Mouse (Mus musculus): ENCODE measurements around the gene Raver2.

Raver2 gene

DNA sequence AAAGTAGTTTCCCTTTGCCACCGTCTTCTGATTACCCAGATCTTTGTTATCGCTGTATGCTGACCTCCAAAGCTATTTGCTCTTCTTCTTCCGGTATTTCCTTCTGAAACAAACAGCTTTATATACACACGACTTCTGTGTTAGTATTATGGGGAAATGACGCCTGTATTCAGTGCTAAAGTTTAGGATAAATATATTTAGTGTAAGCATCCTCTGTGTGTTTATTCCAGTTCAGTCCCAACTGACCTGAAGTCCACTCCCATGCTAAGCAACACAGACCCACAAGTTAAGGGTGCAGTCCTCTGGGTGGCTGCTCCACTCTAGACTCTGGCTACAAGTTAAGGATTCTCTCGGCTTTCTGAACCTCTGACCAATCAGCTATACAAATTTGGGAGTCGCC lies 52.2 kb downstream of the Raver2 start:
- DNase-seq = no peak

DNA sequence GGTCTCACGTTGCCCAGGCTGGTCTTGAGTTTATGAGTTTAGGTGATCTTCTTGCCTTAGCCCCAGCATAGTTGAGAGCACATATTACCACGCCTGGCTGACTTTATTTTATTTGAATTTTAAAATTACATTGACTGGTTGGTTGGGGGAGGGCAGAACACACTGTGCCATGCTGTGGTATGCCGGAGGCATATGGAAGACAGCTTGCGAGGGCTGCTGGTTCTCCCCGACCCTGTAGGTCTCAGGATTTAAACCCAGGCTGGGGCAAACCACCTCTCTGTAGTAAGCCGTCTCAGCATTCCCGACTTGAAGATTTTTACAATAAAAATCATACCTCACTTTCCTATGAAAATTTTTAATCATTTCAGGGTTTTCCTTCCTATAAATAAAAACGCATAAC lies 66.2 kb downstream of the Raver2 start:
- no peak for DNase-seq

GRCm38 (mm10) chr4:101135909-101136308 lies 67.1 kb downstream of the Raver2 start:
- DNase-seq = no peak

DNA sequence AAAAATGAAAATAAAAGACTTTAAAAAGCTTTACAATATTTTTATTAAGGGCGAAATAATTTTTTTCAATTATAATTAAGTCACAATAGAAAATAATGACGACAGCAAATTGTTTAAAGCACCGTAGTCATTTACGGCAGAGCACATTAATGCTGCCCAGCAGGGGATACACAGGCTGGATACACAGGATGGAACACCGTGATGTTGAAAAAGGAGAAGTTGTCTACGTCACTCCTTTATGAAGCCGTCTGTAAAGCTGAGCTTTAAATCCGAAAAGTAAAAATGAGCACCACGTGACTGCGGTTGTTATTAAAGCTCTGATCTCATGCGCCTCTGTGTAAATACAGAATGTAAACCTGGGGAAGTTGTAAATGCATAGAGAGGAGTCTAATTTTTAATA lies 69.2 kb downstream of the Raver2 start:
- no peak for DNase-seq

- no peak for DNase-seq
Measured at GRCm38 (mm10) chr4:101141768-101142167, 73.0 kb downstream of the Raver2 start.

DNA sequence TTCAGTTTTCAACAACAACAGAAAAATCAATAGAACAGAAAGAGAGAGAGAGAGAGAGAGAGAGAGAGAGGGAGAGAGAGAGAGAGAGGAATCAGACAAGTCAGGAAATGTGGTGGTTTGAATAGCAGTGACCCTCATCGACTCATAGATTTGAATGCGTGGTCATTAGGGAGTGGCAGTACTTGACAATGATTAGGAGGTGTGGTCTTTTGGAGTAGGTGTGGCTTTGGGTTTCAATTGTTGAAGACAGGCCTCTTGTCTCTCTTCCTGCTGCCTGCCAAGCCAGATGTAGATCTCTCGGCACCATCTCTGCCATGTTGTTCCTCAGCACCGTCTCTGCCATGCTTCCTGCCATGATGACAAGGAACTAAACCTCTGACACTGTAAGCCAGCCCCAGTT lies 75.1 kb downstream of the Raver2 start:
- DNase-seq = no peak

GRCm38 (mm10) chr4:101144361-101144760 lies 75.6 kb downstream of the Raver2 start:
- DNase-seq = no peak

DNA sequence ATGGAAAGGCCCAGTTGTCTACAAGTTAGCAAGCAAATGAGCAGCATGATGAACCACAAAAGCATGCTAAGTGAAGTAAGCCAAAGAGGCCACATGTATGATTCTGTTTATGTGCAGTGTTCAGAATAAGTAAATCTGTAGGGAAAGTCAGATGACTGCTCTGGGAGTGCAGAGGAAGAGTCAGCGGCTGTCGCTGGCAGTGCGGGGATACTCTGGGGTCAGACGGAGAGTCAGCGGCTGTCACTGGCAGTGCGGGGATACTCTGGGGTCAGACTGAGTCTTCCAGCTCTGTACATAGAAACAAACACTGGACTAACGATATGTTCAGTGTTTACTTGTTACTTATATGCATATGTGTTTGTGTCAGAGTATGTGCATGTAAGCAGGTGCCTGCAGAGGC lies 76.0 kb downstream of the Raver2 start:
- no peak for DNase-seq

DNA sequence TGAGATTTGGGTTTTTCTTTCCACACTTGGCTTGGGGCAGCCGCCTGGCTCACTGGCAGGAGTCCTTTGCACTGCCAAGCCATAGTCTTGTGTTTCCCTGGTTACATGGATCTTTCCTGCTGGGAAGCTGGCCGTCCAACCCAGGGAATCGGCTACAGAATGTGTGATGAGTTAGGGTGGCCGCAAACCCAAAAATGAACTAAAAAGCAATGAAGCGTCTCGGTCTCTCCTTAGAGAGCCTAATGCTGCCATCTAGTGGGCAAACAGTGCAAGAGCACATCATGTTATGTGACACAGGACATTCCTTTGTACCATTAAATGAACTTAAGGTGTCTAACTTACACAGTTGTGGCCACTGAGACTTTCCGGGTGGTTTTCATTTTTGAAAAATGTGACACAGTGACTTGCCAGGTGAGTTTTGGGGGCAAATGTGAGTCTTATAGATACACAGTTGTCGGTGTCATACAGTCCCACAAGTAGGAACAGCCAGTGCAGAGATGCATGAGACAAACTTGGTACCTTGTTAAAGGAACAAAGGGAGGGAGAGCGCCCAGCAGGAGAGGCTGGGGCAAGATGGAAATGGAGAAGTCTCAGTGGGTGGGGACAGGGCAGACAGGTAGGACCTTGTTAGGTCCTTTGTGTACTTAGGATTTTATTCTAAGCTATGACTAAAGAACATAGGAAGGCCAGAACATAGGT lies 77.4 kb downstream of the Raver2 start:
- peak; percentile 71 for DNase-seq

- no peak for DNase-seq
Measured at GRCm38 (mm10) chr4:101146891-101147655, 78.3 kb downstream of the Raver2 start.

DNA sequence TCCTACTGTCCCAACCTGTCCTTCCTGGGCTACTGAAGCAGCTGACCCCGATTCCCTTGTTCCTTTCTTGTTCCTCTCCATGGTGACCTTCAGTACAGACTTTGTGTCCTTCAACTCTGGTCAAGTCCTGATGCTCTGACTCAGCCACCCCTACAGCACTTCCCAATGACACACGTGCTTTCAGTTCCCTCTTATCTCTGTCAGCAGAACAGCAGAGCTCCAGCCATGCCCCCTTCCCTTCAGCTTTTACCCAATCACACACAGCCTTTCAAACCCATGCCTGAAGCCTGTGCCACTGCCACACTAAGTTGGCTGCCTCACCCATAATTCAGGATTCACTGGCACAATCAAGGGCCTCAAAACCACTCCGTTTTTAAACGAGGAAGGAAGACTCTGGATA lies 86.8 kb downstream of the Raver2 start:
- no peak for DNase-seq

DNA sequence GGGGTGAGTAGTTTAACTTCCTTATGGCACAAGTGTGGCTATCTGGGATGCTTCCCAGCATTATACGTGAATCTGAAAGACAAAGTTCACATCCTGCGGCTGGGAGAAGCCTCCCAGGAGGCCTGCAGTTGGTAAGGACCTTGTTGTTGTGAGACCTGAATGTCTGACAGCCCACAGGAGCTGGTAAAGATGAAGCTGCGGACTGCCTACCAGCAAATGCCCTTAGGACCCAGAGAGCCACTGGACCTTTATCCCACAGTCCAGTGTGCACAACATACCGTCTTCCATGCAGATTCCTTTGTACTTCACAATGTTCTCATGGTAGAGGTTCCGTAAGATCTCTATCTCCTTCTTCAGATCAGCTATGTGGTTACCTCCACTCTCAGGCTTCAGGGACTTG lies 88.7 kb downstream of the Raver2 start:
- peak; percentile 37 for DNase-seq

- DNase-seq = no peak
Measured at GRCm38 (mm10) chr4:101158282-101158681, 89.5 kb downstream of the Raver2 start.

GRCm38 (mm10) chr4:101159191-101159764 lies 90.5 kb downstream of the Raver2 start:
- no peak for DNase-seq

GRCm38 (mm10) chr4:101160821-101161220 lies 92.0 kb downstream of the Raver2 start:
- no peak for DNase-seq

DNA sequence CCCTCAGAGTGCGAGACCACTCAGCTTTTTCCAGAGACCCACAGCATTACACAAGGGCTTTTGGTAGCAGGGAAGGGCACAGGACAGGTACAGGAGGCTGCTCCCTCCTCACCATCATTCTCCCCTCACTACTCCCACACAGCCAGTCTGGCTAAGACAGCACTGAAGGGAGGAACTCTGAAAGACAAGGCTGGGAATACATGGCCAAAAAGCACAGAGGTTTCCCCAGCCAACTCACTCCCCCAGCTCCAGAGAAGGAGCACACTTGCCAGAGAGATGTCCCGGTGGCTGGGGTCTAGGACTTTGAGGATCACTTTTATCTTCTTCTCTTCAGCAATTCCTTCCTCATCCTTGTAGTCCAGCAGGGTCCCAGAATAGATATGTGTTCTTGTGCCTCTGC lies 95.4 kb downstream of the Raver2 start:
- DNase-seq = no peak

DNA sequence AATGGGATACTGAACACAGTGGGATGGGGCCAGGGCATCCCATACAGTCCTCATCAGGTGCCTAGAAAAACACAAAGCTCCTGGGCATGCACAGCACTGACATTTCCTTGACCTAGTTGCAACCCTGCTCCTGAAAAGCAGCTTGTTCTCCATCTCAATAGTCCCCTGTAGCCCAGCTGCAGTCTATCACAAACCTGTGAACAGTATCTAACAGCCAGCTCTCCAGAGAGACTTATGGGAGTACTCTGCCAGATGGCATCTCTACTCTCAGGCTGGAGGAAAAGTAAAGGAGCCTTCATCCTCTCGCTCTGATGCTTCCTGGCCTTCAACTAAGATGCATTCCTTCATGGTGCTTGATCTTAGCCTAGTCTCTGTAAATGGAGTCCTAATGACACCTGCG lies 95.9 kb downstream of the Raver2 start:
- DNase-seq = no peak

DNA sequence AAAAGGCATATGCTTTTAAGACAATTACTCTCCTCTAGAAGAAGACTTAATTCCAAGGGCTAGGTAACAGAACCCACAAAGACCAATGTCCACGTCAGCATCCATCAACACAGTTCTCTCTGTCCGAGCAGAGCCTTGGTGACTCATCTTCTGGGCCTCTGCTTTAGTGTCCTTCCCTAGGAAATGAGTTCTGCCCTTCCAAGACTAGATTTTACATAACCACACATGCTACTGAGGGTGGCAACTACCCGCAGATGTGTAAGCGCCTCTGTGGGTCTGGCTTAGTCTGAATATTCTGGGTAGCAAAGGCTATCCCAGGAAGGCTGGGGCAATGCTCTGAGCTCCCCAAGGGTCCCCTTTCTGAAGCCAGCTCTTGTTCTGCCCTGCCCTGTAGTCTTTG lies 97.0 kb downstream of the Raver2 start:
- DNase-seq = no peak

DNA sequence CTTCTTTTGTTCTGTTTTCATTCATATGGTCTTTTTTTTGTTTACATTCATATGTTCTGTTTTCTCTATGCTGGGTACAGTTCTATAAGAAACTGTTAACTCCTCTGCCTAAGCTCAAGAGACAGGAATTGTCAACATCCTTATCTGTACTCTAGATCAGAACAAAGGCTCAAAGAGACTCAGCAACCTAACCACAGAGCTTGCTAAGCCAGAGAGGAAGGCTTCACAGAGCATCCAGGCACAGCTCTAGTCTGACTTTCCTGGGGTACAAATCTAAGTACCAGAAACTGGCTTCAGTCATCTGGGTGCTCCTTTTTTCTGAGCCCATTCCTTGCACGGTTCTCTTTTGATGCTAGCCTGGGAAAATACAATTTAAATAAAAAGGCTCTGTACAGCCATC lies 99.0 kb downstream of the Raver2 start:
- DNase-seq = no peak

- DNase-seq = peak; percentile 51
Measured at GRCm38 (mm10) chr4:101168189-101168778, 99.5 kb downstream of the Raver2 start.

GRCm38 (mm10) chr4:101172738-101173137 lies 104.0 kb downstream of the Raver2 start:
- no peak for DNase-seq

DNA sequence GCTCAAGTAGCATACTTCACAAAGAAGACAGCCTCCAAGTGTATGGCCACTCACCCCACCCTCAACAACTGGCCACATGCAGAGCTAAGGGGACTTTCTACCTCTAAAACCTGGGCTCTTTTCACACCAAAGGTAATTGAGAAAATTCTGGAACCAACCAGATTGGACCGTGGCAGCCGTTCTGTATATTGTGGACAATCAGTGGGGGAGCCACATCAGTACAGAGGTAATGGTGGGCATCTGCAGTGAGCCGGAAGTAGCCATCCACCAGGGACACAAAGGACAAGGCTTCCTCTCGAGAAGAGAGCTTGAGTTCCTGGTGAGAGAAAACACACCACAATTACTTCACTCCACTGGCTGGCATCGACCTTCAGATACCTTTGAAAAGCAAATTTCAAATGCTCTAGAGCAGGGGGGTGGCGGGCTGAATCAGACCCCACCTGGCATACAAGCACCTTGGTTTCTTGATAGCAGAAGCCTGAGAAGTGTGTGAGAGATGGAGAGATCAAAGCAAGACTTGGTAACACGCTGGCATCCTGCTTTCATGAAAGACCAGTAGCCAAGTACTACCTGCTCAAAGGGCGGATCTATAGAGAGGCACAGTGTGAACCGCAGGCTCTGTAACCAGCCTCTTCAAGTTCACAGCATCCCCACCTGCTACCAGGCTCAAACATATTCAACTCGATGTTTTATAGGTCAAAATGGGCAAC lies 106.3 kb downstream of the Raver2 start:
- no peak for DNase-seq

- DNase-seq = no peak
Measured at GRCm38 (mm10) chr4:101176123-101176522, 107.3 kb downstream of the Raver2 start.

Measured in kidney, adult 18-20 months (tissue).